Mouse (Mus musculus) kidney, adult 18-20 months (tissue): ENCODE results near the gene Gal3st3.
"Not testable (repeated sequence)": the region's sequence is repeated elsewhere in the genome, so short reads cannot be mapped to it uniquely, and the experiment has no call there.

ENCODE experiments used
- DNase-seq: peaks from one replicate; pipeline ENCODE4 v3.0.0; 2021

Gene Gal3st3

DNA sequence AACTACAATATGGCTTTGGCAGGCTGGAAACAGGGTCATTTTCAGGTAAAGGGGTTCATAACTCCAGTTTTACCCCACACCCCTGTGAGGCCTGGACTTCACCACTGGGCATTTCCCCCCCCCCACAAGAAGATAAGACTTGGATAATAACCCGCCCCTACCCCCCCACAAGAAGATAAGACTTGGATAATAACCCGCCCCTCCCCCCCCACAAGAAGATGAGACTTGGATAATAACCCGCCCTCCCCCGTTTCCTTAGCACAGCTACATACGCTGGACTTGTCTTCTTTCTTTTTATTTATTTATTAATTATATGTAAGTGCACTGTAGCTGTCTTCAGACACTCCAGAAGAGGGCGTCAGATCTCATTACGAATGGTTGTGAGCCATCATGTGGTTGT is 10.9 kb downstream of the Gal3st3 start:
- no peak for DNase-seq

DNA sequence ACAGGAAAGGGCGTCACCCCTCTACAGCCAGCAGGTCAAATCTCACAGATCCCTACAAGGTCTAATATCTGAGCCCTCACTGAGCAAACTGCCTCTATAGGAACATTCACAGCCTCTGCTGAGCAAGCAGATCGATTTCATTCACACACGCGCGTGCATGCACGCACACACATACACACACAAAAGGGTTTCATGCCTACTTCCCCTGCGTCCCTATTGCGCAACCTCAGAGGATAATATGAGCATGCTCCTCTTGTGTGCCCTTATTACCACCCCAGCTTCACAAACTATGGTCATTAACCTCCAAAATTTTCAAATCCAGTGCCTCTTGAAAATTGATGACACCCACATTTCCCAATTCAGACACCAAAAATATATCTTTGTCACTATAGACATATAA is 15.1 kb downstream of the Gal3st3 start:
- no peak for DNase-seq

DNA sequence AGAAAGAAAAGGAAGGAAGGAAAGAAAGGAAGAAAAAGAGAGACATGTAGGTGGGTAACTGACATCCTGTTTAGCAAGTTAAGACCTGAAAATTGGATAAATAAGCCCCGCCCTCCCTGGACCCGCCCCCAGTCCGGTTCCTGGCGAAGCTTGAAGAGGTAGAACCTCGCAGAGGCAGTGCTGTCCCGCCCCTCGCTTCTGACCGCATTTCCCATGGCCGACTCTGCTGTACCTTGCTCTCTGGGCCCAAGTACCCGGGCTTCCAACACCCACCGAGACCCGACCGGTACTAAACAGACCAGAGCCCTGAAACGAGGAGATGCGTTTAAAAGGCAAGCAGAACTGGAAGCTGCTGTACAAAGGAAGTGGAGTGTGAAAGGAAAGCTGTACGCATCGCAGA is 25.7 kb downstream of the Gal3st3 start:
- peak; percentile 62 for DNase-seq

DNA sequence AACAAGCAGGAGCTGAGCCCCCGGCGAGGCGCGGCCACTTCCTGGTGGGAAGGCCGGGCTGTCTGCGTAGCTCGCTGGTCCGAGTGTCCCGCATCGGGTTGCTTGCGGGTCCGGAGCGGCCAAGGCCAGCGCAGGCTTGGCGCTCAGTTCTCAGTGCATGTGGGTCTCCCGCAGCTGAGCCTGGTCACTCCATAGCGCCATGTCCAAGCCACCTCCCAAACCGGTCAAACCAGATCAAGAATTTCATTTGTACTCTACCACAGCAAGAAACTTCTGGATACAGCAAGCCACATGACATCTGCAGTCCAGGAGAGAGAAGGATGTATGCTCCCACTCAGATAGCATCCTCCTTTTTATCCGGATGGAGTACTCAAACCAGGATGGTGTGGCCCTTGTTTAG is 29.8 kb downstream of the Gal3st3 start:
- no peak for DNase-seq

DNA sequence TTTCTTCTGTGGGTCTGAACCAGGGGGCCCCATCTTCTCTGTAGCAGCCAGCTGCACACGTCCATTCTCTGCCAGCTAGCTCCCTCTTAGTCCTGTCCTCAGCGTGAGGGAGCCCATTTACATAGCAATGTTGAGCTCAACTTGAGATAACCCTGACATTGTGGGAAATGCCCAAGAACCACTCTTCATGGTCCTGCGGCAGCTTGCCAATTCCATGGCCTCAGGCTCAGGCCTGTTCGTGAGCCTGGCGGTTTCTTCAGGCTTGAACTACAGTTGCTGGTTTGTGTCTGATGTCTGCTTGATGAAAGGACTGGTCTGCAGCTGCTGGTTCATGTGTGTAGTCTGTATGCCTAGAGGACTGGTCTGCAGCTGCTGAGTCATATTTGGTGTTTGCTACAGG is 36.6 kb downstream of the Gal3st3 start:
- no peak for DNase-seq

DNA sequence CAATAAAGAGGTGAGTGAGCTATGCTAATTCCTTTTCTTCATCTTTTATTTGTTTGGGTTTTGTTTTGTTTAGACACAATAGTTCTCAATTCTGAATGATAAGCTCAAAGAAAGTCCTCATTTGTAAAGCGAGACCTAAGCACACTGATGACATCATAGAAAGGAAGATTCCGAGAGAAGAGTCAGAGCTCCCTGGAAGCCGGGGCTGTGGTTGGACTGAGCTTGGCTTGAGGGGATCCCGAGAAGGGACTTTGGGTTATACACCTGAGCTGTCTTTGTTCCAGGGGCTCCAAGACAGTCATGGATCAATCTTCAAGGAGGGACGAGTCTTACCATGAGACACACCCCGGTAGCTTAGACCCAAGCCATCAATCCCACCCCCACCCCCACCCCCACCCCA is 37.3 kb downstream of the Gal3st3 start, which contains the start of gene Catsper1:
Gene Catsper1 (plus strand): TSS at position 301 of the 400 bp plus-strand sequence.
- no peak for DNase-seq

DNA sequence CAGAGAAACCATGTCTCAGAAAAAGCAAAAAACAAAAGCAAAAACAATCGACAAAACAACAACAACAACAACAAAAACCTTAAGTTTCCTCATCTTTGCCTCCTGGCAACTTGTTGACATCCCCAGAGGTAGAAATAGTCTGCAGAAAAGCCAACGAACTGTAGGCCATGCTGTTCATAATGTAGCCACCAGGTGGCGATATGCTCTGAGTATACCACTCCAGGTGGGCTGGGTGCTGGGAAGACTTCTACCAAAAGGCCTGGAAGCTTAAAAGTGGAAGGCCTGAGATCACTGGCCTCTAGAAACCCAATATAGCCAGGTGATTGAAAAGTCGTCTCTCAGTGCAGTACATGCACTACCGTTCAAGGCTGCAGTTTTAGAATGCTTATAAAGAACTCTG is 39.8 kb downstream of the Gal3st3 start:
- DNase-seq: peak; percentile 84

DNA sequence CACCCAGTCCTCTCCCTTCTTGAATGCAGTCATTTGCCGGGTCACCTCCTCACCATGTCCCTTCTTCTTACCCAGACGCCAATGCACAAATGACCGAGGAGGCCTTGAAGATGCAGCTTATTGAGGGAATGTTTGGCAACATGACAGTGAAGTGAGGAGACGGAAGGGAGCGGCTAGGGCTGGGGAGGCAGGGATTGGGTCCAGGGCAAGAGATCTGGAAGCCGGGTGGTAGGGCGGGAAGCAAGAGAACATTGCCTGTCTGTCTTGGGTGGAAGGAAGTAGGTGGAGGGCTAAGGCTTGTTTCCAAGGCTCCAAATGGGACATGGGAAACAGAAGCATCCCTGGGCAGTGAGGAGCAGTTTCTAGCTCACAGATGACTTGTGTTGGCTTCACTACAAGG is 43.2 kb downstream of the Gal3st3 start:
- DNase-seq: no peak

DNA sequence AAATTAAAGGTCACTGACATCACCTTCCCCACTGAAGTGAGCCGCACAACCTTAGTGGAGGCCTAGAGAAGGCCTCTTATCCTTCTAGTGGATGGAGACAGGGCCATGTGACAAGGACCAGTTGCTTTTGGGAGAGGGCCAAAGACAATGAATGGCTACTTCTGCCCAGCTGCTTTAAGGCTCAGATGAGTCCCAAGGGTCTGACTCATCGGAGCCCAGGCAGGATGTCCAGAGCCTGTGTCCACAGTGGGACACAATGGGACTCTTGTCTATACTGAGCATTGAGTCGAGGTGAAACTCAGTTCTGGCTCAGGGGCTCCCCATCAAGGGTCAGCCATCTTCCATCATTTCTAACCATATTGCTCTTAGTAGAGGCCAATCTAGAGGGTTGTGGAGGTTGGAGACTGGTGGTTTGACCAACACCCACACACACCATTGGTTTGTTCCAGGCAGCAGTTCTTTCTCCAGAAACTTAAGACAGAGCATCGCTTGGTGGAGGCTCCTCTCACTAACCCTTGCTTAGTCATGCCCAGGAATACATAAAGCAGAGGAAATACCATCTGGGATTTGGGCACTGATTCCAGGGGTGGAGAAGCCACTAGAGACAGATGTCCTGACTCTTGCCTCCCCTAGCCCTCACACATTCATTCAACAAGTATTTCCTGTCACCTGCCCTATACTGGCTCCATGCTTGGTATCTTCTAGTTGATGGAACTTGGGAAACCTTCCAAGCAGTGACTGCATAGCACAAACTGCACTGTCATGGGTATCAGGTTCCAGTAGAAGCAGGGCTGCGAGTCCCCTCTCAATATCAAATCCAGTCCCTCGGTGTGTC is 47.4 kb downstream of the Gal3st3 start:
- DNase-seq: no peak

DNA sequence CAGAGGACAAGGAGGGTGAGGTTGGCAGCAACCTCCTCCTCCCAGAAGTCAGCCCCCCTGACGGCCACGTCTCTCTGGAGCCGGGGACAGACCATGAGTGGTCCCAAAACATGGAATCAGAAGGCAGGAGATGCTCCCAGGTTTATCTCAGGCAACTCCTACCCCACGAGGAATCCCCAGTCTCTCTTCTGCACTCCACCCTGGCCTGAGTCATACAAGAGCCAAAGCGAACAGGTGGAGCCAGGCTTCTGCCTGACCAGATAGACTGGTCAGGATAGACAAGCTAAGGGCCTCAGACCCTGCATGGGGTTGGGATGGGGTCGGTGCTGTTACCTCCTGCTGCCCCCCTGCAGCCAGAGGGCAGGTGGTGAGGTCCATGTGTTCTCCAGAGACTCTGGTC is 49.9 kb downstream of the Gal3st3 start:
- DNase-seq: no peak

DNA sequence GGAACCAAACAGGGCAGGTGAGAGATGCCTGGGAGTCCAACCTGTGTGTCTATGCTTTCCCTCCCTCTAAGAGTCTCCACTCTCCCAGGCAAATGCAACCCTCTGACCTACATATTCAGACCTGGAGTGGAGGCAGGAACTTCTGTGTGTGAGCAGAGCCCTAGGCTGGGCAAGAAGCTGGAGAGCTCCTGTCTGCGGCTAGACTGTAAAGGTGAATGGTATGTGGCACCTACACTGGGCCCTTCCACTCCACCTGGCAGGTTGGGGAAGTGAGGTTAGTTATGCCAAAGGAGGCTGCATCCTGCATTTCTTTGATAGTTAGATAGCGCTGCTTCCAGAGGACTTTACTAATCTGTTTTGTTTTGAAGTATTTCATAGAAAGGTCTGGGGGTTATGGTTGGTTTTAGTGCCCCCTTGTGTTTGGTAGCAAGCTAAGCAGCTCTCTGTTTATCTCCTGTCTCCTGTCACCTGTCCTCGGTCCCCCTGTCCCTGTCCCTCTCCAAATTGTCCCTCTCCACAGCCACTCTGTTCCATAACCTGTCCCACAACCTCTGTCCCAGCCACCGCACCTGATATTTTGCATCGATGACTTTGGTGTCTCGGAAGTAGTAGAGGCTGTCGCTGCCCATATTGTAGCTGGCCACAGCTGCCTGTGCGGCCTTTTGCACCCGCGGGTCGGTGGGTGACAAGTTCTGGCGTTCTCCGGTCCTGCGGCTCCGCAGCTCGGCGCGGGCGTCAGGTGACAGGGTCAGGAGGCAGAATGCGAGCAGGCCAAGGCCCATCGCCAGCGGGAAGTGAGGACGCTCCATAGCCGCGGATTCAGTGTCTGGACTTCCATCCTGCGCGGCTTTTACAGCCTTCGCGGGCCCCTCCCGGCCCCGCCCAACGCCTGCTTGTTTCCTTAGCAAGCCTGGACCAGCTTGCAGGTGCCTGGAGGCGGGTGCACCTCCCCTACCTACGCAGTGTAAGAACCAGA is 50.7 kb downstream of the Gal3st3 start:
- peak; percentile 52 for DNase-seq

DNA sequence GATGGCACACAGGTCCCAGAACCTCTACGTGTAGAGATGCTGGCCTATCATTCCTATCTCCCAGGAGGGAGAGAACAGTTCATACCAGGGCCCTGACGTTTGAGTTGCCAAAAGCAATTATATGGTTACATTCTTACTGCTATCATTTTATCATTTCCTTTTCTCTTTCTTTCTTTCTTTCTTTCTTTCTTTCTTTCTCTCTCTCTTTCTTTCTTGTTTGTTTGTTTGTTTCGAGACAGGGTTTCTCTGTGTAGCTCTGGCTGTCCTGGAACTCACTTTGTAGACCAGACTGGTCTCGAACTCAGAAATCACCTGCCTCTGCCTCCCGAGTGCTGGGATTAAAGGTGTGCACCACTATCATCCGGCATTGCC is 51.4 kb downstream of the Gal3st3 start, which contains the start of gene Cst6:
Gene Cst6 (minus strand): TSS at position 73 of the 372 bp plus-strand sequence.
- DNase-seq: not testable (repeated sequence)

DNA sequence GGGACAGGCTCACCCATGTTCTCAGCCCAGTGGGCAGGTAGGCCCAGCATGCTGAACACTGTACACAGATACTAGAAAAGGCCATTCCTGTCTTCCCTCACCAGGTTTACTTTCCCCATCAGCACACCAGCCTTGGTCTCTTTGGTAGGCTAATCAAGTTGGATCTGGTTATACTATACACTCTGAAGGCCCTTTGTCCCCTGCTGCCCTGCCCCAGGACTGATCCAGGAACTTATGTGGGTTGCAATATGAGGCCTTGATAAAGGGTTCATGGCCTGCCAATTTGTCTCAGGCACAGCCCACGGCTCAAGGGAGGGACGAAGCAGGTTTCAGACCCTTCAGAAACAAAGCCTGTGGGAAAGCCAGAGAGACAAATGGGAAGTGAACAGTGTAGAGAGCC is 55.5 kb downstream of the Gal3st3 start:
- no peak for DNase-seq

DNA sequence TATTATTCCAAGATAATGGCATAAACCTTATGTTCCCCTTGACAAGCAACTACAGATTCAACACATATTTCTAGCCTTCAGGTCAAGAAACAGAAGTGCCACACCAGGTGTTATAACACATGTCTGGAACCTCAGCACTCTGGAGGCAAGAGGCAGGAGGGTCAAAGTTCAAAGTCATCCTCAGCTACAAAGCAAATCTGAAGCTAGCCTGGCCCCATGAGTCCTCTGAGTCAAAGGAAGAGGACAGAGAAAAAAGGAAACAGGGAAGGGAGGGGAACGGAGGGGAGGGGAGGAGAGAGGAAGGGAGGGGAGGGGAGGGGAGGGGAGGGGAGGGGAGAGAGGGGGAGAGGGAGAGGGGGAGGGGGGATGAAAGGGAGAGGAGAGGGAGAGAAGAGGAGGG is 57.9 kb downstream of the Gal3st3 start:
- DNase-seq: no peak
